Mouse (Mus musculus): ENCODE data around the gene Polg2. TPM values are rescaled to one million over a fixed set of nuclear protein-coding genes. Genes with fewer than 3 reads are reported as not detected.
"Not testable (repeated sequence)": the region's sequence is repeated elsewhere in the genome, so short reads cannot be mapped to it uniquely, and the experiment has no call there.

Gene Polg2
- polyA plus RNA-seq, 1 experiment from 2014 or later, result 7.6 TPM

- H3K4me1 ChIP-seq (replicated peaks), result peaks cover 8% of the 10 kb centered on the region
- no peaks in the 10 kb centered on the region for H3K27me3 ChIP-seq (replicated peaks)
- WGBS, result 0% methylated on average over 6 of the region's 6 CpGs
- no peaks in the 10 kb centered on the region for H3K9me3 ChIP-seq (replicated peaks)
- no peak for ATAC-seq (ENCODE audit: insufficient number of reproducible peaks, low FRiP score)
- H3K36me3 ChIP-seq, result peaks cover 49% of the 10 kb centered on the region
- peak overlapping the region; percentile 87 for H3K4me2 ChIP-seq
- peak overlapping the region; percentile 99 for H3K27ac ChIP-seq (ENCODE audit: poor library complexity, severe bottlenecking)
- H3K9ac ChIP-seq, result peak overlapping the region; percentile 99
- peak overlapping the region; percentile 98 for H3K4me3 ChIP-seq
Measured at GRCm38 (mm10) chr11:106789649-106790048, 10.3 kb upstream of the Polg2 start.

DNA sequence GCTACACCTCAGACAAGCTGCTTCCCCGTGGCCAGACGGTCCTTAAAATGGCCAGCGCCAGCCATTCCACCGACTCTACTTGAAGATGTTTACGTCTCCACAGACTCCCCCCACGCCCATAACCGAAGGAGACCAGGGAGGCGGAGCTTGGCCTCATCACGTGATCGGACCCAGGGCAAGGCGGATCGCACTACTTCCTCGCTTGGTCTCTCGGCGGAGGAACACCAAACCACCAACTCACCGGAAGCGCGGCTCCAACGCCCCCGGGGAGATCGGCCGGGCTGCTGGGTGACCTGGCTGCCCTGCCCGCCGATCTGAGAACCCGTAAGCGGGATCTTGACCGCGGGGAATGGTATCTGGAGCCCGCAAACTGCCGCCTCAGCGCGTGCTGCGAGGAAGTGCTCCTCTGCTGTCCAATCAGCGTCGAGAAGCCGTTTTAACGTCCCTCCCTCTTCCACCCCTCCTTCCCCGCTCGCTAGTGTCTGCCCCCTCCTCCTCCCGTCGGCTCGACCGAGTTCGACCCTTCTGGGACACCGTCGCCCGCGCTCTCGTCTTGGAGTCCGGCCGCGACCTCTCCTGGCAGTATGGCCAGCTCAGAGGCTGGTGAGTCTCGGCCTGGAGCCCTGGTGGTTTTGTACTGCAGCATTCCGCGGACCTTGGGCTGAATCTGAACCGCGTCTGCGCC is 9.6 kb upstream of the Polg2 start, which contains the start of the genes Ddx5 and Cep95:
Gene Ddx5, minus strand, starts transcription at position 411 of the 685 bp plus-strand sequence.
Gene Cep95, plus strand, starts transcription at position 478 of the 685 bp plus-strand sequence.
- ATAC-seq (ENCODE audit: insufficient number of reproducible peaks, low FRiP score), result peak; percentile 94
- peak within 1 kb of the TSS; percentile 99 for H3K9ac ChIP-seq

DNA sequence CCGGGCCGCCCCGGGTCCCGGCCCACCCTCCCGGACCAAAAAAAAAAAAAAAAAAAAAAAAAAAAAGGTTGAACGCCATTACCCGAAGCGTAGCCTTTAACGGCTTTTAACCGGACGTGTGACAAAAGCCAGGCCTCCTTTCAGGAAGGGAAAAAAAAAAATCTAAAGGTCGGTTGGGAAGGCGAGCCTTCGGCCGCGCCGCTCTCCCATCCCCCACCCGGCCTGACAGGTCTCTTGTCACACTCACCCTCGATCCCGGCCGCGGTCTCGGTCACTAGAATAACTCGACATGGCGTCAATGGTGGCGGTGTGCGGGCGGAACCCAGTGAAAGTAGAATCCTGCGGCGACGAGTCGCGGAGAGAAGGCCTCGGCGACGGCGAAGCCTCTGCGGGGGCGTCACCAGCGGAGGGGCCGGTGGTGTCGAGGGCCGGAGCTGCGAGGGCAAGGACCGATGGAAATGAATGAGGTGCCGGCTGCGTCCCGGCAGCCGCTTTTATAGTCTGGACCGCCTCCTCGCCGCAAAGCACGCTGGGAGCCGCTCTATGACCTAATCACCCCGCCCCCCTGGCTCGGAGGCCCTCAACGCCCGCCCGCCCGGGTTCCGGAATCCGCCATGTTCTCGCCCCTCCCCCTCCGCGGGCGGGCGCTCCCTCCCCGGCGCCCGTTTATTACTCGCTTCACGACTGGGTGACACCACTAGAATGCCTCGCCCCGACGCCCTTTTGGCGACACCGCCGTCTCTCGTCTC is 8.9 kb upstream of the Polg2 start:
- peaks cover 48% of the 10 kb centered on the region for H3K36me3 ChIP-seq
- WGBS, result under 1% methylated on average over 79 of the region's 79 CpGs
- H3K27ac ChIP-seq (ENCODE audit: poor library complexity, severe bottlenecking), result peak overlapping the region; percentile 99
- no peaks in the 10 kb centered on the region for H3K9me3 ChIP-seq (replicated peaks)
- H3K9ac ChIP-seq, result peak overlapping the region; percentile 99
- peak; percentile 85 for ATAC-seq (ENCODE audit: insufficient number of reproducible peaks, low FRiP score)
- H3K4me3 ChIP-seq, result peak overlapping the region; percentile 98
- H3K27me3 ChIP-seq (replicated peaks), result no peaks in the 10 kb centered on the region
- H3K4me2 ChIP-seq, result peak overlapping the region; percentile 87
- peaks cover 8% of the 10 kb centered on the region for H3K4me1 ChIP-seq (replicated peaks)

More for the DNA sequence above, 9.6 kb upstream of the Polg2 start, which contains the start of the genes Ddx5 and Cep95:
- WGBS, result under 1% methylated on average over 58 of the region's 58 CpGs
- no peaks in the 10 kb centered on the region for H3K9me3 ChIP-seq (replicated peaks)
- peak within 1 kb of the TSS; percentile 98 for H3K4me3 ChIP-seq
- H3K27me3 ChIP-seq (replicated peaks), result no peaks in the 10 kb centered on the region
- H3K4me1 ChIP-seq (replicated peaks), result peaks cover 8% of the 10 kb centered on the region
- peak within 1 kb of the TSS; percentile 99 for H3K27ac ChIP-seq (ENCODE audit: poor library complexity, severe bottlenecking)
- peak within 1 kb of the TSS; percentile 87 for H3K4me2 ChIP-seq
- H3K36me3 ChIP-seq, result peaks cover 48% of the 10 kb centered on the region

- peak; percentile 49 for ATAC-seq (ENCODE audit: insufficient number of reproducible peaks, low FRiP score)
- Histone ChIP-seq H3K9ac (peak overlapping the region; percentile 99), H3K4me2 (peak overlapping the region; percentile 75), H3K27ac (ENCODE audit: poor library complexity, severe bottlenecking) (peak overlapping the region; percentile 99), H3K9me3 (replicated peaks) (no peaks in the 10 kb centered on the region), H3K27me3 (replicated peaks) (no peaks in the 10 kb centered on the region), H3K36me3 (peaks cover 48% of the 10 kb centered on the region), H3K4me3 (peak overlapping the region; percentile 98), H3K4me1 (replicated peaks) (peaks cover 10% of the 10 kb centered on the region)
- under 1% methylated on average over 65 of the region's 65 CpGs for WGBS
Measured at GRCm38 (mm10) chr11:106787131-106788025, 8.0 kb upstream of the Polg2 start.

GRCm38 (mm10) chr11:106785043-106785442 is 5.7 kb upstream of the Polg2 start:
- peaks cover 10% of the 10 kb centered on the region for H3K4me1 ChIP-seq (replicated peaks)
- ATAC-seq (ENCODE audit: insufficient number of reproducible peaks, low FRiP score), result no peak
- WGBS, result 73% methylated on average over 1 of the region's 1 CpGs
- no peak overlapping the region for H3K4me3 ChIP-seq
- peaks cover 57% of the 10 kb centered on the region for H3K36me3 ChIP-seq
- no peaks in the 10 kb centered on the region for H3K9me3 ChIP-seq (replicated peaks)
- no peak overlapping the region for H3K9ac ChIP-seq
- no peak overlapping the region for H3K27ac ChIP-seq (ENCODE audit: poor library complexity, severe bottlenecking)
- H3K4me2 ChIP-seq, result peak overlapping the region; percentile 59; the same call in 1 of the 2 replicates
- H3K27me3 ChIP-seq (replicated peaks), result no peaks in the 10 kb centered on the region

DNA sequence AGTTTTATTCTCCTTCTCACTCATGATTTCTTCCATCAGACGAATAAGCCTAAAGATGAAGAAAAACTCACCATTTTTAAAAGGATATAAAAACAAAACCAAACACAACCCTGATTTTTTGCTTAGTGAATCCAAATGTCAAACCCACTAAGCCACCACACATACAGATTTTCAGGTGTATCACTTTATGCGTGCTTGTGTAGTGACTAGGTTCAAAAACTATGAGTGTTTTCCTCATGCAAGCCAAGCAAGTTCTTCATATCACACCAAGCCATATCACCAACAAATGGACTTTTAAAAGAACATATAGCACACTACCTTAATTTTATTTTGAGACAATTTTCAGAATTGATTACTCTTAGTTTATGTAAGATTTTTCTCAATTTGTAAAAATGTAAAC is 5.1 kb upstream of the Polg2 start:
- Histone ChIP-seq H3K4me2 (no peak overlapping the region), H3K4me1 (replicated peaks) (peaks cover 10% of the 10 kb centered on the region), H3K4me3 (no peak overlapping the region), H3K27ac (ENCODE audit: poor library complexity, severe bottlenecking) (no peak overlapping the region), H3K9me3 (replicated peaks) (no peaks in the 10 kb centered on the region), H3K36me3 (peaks cover 58% of the 10 kb centered on the region), H3K27me3 (replicated peaks) (no peaks in the 10 kb centered on the region), H3K9ac (no peak overlapping the region)
- ATAC-seq (ENCODE audit: insufficient number of reproducible peaks, low FRiP score), result no peak
- 88% methylated on average over 2 of the region's 2 CpGs for WGBS

DNA sequence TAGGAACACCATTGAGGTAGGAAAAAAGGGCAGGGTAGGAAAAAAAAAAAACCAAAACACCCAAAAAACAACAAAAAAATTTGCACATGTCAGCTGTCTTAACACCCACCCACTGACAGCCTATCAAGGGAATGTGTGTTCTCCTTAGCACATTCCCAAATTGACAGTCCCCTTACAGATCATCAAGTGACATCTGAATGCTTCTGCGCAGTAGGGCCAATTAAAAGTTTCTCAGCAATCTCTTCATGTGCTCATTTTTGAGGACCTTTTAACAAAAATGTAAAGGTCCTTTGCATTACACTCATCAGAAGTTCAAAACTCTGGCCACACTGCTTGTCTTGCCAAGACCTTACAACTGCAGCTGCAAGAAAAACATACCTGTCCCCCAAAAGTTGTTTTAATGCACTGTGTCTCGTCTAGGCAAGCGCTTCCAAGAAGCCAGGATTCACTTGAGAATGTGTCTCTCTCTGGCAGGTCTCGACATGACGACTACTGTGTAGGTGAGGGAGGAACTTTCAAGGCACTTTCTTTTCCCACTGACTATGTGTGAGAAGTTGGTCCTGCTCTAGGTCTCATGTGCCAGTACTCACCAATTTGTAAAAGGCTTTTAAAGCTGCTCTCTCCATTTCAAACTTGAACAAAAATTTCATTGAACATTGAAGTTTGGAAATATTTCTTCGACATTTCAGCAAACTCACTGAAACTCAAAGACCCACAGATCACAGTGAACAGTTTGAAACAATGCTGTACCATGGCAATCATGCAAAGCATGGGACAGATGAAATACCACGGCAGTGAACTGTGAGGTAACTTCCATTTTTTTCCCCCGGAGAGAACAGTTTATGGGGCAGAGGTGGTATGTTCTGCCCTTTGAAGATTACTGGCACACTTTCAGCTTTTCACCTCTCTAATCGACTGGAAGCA is 3.8 kb upstream of the Polg2 start:
- no peak overlapping the region for H3K27ac ChIP-seq (ENCODE audit: poor library complexity, severe bottlenecking)
- peaks cover 10% of the 10 kb centered on the region for H3K4me1 ChIP-seq (replicated peaks)
- H3K4me3 ChIP-seq, result no peak overlapping the region
- no peak overlapping the region for H3K9ac ChIP-seq
- H3K4me2 ChIP-seq, result no peak overlapping the region
- no peaks in the 10 kb centered on the region for H3K9me3 ChIP-seq (replicated peaks)
- peaks cover 58% of the 10 kb centered on the region for H3K36me3 ChIP-seq
- no peak for ATAC-seq (ENCODE audit: insufficient number of reproducible peaks, low FRiP score)
- H3K27me3 ChIP-seq (replicated peaks), result no peaks in the 10 kb centered on the region
- 80% methylated on average over 9 of the region's 9 CpGs for WGBS

- not testable (repeated sequence) for H3K27ac ChIP-seq (ENCODE audit: poor library complexity, severe bottlenecking); H3K9me3 ChIP-seq (replicated peaks); H3K9ac ChIP-seq; ATAC-seq (ENCODE audit: insufficient number of reproducible peaks, low FRiP score); H3K27me3 ChIP-seq (replicated peaks); H3K4me3 ChIP-seq; H3K4me2 ChIP-seq
- Histone ChIP-seq H3K36me3 (peaks cover 58% of the 10 kb centered on the region), H3K4me1 (replicated peaks) (peaks cover 15% of the 10 kb centered on the region)
- 86% methylated on average over 7 of the region's 7 CpGs for WGBS
Measured at GRCm38 (mm10) chr11:106782271-106782670, 2.9 kb upstream of the Polg2 start.

DNA sequence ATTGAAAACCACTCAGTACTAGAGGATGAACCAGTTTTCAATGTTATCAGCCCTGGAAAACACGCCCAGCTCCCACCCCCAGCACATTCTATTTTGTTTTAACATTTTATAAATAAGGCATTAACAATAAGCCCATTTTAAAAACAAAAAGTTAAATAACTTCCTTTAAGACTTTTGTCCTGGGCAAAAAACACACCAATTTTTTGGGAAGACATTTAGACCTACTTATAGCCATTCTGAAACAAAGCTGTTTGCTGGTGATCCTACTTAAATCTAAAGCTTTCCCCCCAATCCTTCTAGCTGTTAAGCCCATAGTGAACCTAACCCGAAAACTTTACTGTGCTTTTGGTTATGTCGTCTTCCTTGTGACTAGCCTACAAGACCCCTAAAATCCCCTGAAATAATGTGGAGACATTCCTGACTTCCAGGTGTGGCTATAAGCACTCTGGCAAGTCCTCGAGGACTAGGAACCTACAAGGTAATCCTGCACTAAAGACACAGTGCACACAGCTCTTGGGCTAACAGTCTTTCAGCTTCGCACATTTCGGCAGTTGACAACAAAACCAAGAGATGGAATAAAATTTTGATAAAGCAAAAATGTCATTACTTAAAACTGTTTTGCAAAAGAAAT is 1.4 kb upstream of the Polg2 start:
- Histone ChIP-seq H3K4me3 (no peak overlapping the region), H3K27ac (ENCODE audit: poor library complexity, severe bottlenecking) (peak overlapping the region; percentile 15; the same call in 1 of the 2 replicates), H3K36me3 (peaks cover 60% of the 10 kb centered on the region), H3K9me3 (replicated peaks) (no peaks in the 10 kb centered on the region), H3K4me2 (no peak overlapping the region), H3K9ac (no peak overlapping the region), H3K4me1 (replicated peaks) (peaks cover 14% of the 10 kb centered on the region), H3K27me3 (replicated peaks) (no peaks in the 10 kb centered on the region)
- WGBS, result 81% methylated on average over 6 of the region's 6 CpGs
- ATAC-seq (ENCODE audit: insufficient number of reproducible peaks, low FRiP score), result no peak

DNA sequence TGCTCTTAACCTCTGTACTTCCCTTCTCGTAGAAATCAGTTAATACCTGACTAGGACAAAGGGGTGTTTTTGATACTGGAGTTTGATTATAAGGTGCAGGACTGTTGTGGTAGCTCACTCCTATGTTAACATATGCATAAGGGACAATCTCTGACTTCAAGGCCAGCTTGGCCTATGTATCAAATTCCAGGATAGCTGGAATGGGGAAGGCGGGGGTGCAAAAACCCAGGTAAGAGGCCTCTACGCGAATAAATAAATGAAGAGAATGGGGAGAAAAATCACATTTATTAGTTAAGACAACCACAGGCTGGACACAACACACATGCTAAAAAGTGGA is 720 bp upstream of the Polg2 start:
- 68% methylated on average over 4 of the region's 4 CpGs for WGBS
- H3K36me3 ChIP-seq, result peaks cover 60% of the 10 kb centered on the region
- peaks cover 8% of the 10 kb centered on the region; the same call in 1 of the 2 replicates for H3K4me1 ChIP-seq (replicated peaks)
- ATAC-seq (ENCODE audit: insufficient number of reproducible peaks, low FRiP score), result no peak
- peak overlapping the region; percentile 98 for H3K27ac ChIP-seq (ENCODE audit: poor library complexity, severe bottlenecking)
- H3K4me3 ChIP-seq, result peak overlapping the region; percentile 96; the same call in 1 of the 2 replicates
- no peaks in the 10 kb centered on the region for H3K9me3 ChIP-seq (replicated peaks)
- H3K4me2 ChIP-seq, result peak overlapping the region; percentile 92
- no peaks in the 10 kb centered on the region for H3K27me3 ChIP-seq (replicated peaks)
- H3K9ac ChIP-seq, result no peak overlapping the region

All from heart, embryonic 12.5 days (tissue).